Mouse (Mus musculus) layer of hippocampus, adult 2 months (tissue): ENCODE results near the gene P3h3. TPM values are rescaled to one million over a fixed set of nuclear protein-coding genes. Genes with fewer than 3 reads are reported as not detected.
A peak's percentile ranks its signal among the peaks of the same experiment; 100 is the strongest.
"Not testable (repeated sequence)": the region's sequence is repeated elsewhere in the genome, so short reads cannot be mapped to it uniquely, and the experiment has no call there.

Source experiments
- DNase-seq, 2 experiments: peaks; one replicate each; pipeline ENCODE4 v3.0.0; 2022; ENCODE audit warnings: low spot score in 2 of 2
- H3K27ac ChIP-seq: fragments of 200-600 bp; 2 replicates; pipeline ENCODE4 v1.8.1; 2022
- H3K4me3 ChIP-seq: fragments of 200-600 bp; 2 replicates; pipeline ENCODE4 v1.8.1; 2022; ENCODE audit warnings: mild to moderate bottlenecking
- CTCF ChIP-seq: fragments of 200-600 bp; conservative IDR thresholded peaks from 2 replicates; pipeline ENCODE4 v1.8.1; 2022; ENCODE audit warnings: antibody characterized with exemption, mild to moderate bottlenecking, moderate library complexity
- total RNA-seq, 2 experiments: library from RNA; stranded (reverse); gene quantifications; 2 replicates each; pipeline ENCODE4 v1.2.3; 2021

P3h3 gene
- total RNA-seq, 2 experiments from 2014 or later, result 33.7 to 36.7 TPM

DNA sequence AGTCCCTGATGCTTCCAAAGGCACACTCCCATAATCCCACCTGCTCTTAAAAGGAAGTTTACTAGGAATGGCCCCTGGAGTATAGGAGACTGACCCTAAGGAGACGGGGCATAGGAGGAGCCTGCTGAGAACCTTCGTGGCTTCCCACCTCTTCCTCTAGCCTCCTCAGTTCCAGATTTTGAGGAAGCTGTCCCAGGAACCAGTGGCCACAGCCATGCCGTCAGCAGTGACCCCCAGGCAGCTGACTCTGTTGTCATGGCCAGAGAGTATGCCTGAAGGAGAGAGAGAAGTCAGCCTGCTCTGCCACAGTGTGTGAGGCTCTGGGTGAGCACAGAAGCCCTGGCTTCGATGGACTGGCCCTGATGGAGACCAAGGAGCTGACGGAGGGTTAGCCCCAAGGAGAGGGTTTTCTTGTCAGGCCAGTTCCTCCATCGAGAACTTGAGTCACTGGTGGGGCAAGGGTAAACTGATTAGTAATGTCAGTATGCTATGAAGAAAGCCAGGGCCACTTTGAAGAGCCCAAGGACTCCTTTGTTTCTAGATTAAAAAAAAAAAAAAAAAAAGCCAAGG lies 23.0 kb downstream of the P3h3 start:
- Histone ChIP-seq H3K27ac (no peak overlapping the region), H3K4me3 (no peak overlapping the region)
- no peak for TF ChIP-seq CTCF
- no peak for DNase-seq

- Histone ChIP-seq H3K27ac (no peak overlapping the region), H3K4me3 (no peak overlapping the region)
- DNase-seq, result no peak
- no peak for TF ChIP-seq CTCF
Measured at GRCm38 (mm10) chr6:124831649-124832048, 25.9 kb downstream of the P3h3 start.

- not testable (repeated sequence) for H3K4me3 ChIP-seq, H3K27ac ChIP-seq, DNase-seq
- 0 out of 2 replicates have a peak, but pooled peaks have one; percentile 19 for TF ChIP-seq CTCF
Measured at GRCm38 (mm10) chr6:124831199-124831598, 26.4 kb downstream of the P3h3 start.

DNA sequence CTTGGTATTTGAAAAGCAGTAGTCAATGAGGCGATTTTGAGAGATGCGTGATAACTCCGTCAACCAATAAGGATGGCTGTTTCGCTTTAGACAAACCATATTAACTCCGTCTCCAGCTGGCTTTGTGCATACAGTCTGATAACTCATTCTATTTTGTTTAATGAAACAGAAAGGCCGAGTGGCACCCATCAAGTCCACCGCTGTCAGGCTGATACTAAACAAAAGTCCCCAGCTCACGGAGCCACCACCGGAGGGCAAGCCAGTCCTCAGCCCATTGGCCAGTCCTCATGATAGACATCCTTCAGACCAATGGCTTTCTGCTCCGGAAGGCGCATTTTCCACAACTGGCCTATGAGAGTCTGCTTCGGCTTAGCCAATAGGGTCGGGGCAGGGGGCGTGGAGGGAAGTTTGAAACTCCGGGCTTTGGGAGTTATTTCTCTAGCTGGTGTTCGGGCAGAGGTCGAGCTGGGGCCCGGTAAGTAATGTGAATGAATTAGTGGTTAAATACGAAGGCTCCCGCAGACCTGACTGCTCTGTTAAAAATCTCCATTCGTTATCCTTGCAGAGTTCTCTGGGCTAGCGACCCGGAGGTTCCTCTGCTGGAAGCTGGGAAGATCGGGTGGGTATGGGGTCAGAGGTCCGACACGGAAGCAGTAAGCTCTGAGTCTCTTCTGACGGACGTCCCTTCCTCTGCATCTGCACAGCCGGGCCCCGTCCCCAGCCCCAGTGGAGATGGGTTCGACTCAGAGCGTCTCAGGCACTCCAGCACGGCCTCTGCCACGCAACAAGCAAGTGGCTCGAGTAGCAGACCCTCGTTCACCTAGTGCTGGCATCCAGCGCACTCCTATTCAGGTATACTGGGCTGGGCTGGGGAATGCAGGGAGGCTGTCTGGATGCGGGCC lies 27.5 kb downstream of the P3h3 start:
- Histone ChIP-seq H3K27ac (peak overlapping the region; percentile 89), H3K4me3 (peak overlapping the region; percentile 89)
- peak; percentile 42 for TF ChIP-seq CTCF
- DNase-seq, result peak; percentile 88 to 95

GRCm38 (mm10) chr6:124828868-124829798 lies 28.4 kb downstream of the P3h3 start, which contains the start of the genes Usp5 and Cdca3:
Usp5 (minus strand) TSS chr6:124829484.
Cdca3 (plus strand) TSS chr6:124829547.
- peak; percentile 97 to 100 for DNase-seq
- peak within 1 kb of the TSS; percentile 89 for H3K27ac ChIP-seq
- peak; percentile 36 for TF ChIP-seq CTCF
- H3K4me3 ChIP-seq, result peak within 1 kb of the TSS; percentile 89

DNA sequence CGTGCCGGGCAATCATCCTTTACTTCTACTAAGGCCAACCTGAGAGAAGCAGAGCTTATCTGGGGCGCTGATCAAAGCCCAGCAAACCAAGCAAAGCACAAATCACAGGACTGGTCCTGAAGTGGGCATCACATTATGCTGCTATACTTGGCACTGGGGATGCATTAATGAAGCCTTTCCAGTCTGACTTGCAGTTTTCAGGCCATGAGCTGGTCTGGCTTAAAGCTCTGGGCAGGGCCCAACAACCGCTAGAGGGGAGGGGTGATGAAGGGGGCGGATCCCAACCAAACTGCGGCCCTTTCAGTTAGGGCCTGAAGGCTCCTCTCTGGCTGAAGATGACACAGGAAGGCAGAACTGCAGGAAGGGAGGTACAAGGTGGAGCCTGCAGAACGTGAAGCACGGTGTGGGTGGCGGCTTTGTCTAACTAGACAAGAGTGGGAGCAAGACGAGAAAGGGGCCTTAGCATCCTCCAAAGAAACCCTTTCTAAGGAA lies 29.4 kb downstream of the P3h3 start:
- peak overlapping the region; percentile 89 for H3K4me3 ChIP-seq
- DNase-seq, result no peak
- no peak for TF ChIP-seq CTCF

DNA sequence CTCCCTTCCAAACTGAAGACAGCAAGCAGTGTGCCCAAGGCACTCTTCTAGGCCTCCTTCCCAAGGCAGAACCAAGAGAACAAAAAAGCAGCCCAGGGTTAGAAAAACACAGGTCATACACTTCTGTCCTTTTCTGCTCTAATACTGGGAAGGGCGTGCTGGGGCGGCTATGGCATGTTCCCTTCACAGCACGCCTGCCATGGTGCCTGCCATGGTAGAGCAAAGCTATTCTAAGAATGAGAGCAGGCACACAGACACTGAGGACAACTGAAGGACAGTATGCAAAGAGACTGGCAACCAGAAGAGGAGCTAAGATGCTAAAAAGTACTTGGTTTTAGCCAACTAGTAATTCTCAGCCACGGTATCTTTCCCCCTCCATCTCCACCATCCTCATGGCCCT lies 35.5 kb downstream of the P3h3 start:
- no peak for DNase-seq
- no peak overlapping the region for H3K27ac ChIP-seq
- no peak for TF ChIP-seq CTCF
- no peak overlapping the region for H3K4me3 ChIP-seq

More for the DNA sequence above, 29.4 kb downstream of the P3h3 start:
- H3K27ac ChIP-seq, result peak overlapping the region; percentile 63

DNA sequence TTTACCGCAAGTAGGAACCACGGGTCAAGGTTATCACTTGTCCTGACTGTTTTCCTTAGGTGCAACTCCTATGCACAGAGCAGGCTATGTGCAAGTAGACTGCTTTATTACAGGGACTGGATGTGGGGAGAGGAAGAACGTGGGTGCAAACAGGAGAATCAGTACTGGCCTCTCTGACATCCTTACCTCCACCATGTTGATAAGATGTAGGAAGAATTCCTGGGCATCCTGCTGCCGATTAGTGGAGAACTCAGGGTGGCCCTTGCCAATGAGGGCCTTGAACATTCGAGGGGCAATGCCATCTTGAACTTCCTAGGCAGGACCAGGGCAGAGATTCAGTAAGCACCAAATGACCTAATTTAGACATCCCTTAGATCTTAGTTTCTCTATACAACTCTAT lies 36.7 kb downstream of the P3h3 start:
- Histone ChIP-seq H3K4me3 (no peak overlapping the region), H3K27ac (no peak overlapping the region)
- TF ChIP-seq CTCF, result no peak
- no peak for DNase-seq

DNA sequence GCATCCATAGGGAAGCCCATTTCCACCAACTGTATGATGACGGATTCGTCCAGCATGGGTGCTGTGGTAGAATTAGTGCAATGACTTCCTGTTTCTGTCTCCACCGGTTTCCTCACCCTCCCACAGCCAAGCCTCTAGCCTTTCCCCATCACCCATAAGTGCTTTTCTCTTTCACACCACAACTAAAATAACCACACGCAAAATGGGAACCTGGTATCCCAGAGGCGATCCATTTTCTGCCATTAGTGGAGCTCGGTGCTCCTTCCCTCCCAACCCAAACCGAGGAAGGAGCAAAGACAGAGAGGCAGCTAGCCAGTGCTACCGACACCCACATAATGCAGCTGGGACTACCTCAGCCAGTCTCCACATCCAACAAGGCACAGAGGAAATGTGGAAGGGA lies 39.6 kb downstream of the P3h3 start:
- H3K4me3 ChIP-seq, result no peak overlapping the region
- H3K27ac ChIP-seq, result no peak overlapping the region
- DNase-seq, result no peak
- TF ChIP-seq CTCF, result no peak

DNA sequence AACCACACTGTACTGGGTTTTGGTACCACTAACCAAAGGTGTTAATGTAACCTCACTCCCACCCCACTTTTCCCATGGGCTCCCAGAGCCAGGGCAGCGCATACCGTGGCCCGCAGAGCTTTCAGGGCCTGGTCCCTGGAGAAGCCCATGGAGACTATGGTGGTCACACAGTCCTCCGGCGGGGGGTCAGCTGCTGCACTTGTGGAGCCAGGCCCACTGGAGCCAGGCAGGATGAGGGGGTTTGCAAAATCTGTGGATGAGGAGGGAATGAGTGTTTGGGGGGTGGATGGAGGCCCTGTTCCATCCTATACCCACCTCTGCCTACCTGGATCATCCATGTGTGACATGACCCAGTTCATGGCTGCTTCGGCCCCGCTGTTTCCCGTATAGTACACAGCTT lies 40.0 kb downstream of the P3h3 start:
- H3K27ac ChIP-seq, result no peak overlapping the region
- DNase-seq, result no peak
- no peak for TF ChIP-seq CTCF

DNA sequence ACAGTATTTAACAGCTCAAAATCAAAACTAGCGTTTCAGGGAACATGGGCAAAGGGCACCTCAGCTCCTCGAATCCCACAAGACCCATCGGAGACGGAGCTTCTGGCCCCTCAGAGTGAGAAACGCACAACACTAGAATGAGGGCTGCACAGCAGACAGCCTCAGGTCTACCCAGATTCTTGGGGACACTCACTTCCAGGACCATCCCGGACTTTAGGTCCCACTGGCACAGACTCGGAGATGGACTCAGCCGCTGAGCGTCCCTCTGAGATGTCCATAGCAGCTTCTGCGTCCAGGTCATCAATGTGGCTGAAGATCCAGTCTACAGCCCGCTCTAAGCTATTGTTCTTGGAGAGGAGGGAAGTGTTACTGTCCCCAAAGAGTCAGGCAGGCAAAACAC lies 40.4 kb downstream of the P3h3 start:
- H3K4me3 ChIP-seq, result no peak overlapping the region
- no peak for TF ChIP-seq CTCF
- H3K27ac ChIP-seq, result no peak overlapping the region
- DNase-seq, result no peak

More for the DNA sequence above, 40.0 kb downstream of the P3h3 start:
- no peak overlapping the region for H3K4me3 ChIP-seq

DNA sequence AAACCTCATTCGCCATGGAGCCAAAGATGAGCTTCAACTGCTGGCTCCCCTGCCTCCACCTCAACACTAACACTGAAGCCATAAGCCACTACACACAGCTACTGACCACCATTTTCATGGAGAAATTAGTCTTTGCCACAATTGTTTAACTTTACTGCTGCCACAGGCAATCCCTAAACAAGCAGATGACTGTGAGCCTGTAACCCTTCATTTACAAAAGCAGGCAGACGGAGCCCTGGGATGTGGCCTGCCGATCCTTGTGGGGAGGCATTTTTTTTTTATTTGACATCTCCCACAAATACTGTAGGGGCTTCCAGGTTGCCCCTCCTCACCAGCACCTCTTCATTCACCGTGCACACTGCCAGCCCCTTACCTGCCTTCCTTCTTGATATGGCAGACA lies 40.9 kb downstream of the P3h3 start:
- H3K4me3 ChIP-seq, result no peak overlapping the region
- no peak for DNase-seq
- no peak for TF ChIP-seq CTCF
- no peak overlapping the region for H3K27ac ChIP-seq
